Mouse (Mus musculus) liver, embryonic 18 days (tissue): ENCODE measurements around the gene Ifit1bl1. TPM values are rescaled to one million over a fixed set of nuclear protein-coding genes. Genes with fewer than 3 reads are reported as not detected.

Source experiments
- polyA plus RNA-seq: library from polyadenylated mRNA; depleted of rRNA; stranded (reverse); fragments of >200 nt; gene quantifications from 2 replicates; pipeline ENCODE4 v1.2.3, GENCODE M21; 2012; rRNA removed

Gene Ifit1bl1
- 0.27 and 0.56 TPM in 2 replicates for polyA plus RNA-seq

DNA sequence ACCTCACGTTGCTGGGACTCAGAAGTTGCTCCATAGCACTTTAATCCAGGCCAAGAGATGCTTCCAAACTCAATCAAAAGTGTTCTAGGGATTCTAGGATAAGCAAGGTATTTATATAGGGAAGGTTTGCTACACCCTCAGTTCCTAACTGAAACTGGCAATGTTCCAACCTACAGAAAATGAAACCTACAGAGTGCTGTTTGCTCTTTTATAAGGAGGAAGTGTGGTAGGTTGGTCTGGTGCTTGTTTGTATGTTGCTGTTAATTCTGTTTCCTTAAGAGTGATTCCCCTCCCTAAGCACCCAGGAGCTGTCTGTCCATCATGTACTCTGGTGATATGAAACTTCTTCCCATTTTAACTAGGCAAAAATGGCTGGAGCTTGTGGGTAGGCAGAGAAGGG is at the start of gene Ifit1bl1:
TSS of gene Ifit1bl1 (minus strand) at position 69 of the 400 bp plus-strand sequence.

DNA sequence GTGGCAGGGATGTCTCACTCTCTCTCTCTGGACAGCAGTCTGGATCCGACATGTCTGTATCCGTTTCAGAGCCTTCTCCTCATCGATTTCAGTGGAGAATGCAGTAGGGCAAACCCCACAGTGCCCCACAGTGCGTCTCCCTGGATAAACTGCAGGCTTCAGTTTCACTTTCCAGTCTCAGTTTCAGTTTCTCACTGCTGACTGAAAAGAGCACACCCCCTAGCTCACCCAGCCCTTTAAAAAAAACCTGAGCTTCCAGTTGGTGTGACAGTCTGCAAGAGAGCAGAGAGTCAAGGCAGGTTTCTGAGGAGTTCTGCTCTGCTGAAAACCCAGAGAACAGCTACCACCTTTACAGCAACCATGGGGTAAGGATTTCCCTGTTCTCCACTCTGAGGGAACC is 38.9 kb upstream of the Ifit1bl1 start, which contains the start of the genes Ifit1bl2 and Ifit1:
TSS of gene Ifit1bl2 (minus strand) at position 121 of the 400 bp plus-strand sequence.
TSS of gene Ifit1 (plus strand) at position 249 of the 400 bp plus-strand sequence.

DNA sequence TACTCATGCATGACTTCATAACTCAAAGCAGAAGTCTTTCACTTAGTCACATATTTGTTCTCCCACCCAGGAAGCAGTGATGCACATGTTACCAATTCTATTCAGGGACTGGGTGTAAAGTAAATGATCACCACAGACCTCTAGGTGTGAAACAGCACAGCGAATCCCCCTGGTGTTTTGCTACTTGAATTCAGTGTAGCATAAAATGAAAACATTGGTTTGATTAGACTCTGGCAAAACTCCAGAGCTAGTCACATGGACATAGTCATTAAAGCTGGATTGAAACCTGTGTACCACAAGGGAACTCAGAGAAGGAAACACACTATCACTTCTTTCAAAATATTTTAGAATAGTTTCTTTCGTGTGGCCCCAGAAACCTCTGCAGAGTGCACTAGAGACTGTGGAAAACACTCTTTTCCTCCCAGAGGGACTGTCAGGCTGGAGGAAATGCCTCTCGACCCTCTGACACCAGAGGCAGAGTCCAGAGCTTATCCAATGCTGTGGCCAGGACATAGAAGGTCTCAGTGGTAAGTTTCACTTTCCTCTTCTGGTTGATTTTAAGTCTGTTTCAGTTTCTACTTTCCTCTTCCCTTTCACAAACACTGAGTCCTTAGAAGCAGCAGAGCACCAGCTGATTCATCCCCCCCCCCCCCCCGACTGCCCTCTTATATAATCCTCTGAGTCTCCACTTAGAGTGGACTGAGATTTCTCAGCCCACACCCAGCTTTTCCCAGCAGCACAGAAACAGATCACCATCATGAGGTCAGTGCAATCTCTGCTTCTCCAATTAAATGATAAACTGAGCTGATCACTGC is 5.7 kb upstream of the Ifit1bl1 start, which contains the start of gene Ifit3b:
TSS of gene Ifit3b (plus strand) at position 734 of the 815 bp plus-strand sequence.

DNA sequence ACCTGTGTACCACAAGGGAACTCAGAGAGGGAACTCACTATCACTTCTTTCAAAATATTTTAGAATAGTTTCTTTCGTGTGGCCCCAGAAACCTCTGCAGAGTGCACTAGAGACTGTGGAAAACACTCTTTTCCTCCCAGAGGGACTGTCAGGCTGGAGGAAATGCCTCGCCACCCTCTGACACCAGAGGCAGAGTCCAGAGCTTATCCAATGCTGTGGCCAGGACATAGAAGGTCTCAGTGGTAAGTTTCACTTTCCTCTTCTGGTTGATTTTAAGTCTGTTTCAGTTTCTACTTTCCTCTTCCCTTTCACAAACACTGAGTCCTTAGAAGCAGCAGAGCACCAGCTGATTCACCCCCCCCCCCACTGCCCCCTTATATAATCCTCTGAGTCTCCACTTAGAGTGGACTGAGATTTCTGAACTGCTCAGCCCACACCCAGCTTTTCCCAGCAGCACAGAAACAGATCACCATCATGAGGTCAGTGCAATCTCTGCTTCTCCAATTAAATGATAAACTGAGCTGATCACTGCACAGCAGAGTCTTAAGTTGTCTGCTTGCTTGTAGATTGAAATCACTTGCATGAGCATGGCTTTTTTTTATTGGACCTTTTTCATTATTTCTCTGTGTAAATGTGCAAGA is 18.5 kb downstream of the Ifit1bl1 start, which contains the start of gene Ifit3:
TSS of gene Ifit3 (plus strand) at position 406 of the 641 bp plus-strand sequence.

DNA sequence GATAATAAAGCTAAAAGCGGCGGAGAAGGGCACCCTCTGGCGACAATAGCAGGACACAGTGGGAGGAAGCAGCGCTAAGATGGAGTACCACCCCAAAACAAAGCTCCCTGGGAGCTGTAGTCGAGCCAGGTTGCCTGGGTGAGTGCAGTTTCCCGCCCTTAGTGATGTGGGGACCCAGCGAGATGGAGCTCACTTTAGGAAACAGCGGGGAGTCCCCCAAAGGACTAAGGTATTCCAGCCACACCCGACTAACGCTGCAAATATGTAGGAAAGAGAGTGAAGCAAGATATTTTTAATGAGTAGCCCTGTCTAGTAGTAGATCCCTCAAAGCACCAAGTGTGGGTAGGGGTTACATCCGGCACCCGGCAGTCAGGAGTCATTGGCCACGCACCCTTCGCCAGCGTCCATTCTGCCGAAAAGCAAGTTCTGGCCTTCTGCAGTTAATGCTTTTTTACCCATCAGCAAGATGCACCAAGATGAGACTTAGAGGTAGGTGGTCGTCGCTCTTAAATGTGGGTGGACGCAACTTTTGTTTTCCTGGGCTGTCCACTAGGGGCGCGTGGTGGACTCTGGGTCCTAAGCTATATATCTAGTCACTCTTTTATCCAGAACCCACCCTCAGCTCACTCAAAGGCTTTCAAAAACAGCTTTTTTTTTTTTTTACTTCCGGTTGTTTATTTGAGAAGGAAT is 51.1 kb downstream of the Ifit1bl1 start, which contains the start of gene Ifit2:
TSS of gene Ifit2 (plus strand) at position 161 of the 690 bp plus-strand sequence.

Other genes starting within 250 kb of the Ifit1bl1 start
- gene Ch25h, start 126.8 kb downstream of the Ifit1bl1 start, polyA plus RNA-seq = 0.14 and 0.22 TPM in 2 replicates
- gene Lipa, start 74.5 kb downstream of the Ifit1bl1 start, polyA plus RNA-seq = 59.5 and 70.1 TPM in 2 replicates
- 5.1 and 5.6 TPM in 2 replicates for gene Ifit2, start 51.3 kb downstream of the Ifit1bl1 start, polyA plus RNA-seq
- gene Ifit3, start 18.4 kb downstream of the Ifit1bl1 start, polyA plus RNA-seq = 18.6 and 20.6 TPM in 2 replicates
- gene Ifit3b, start 6.0 kb upstream of the Ifit1bl1 start, polyA plus RNA-seq = 3.6 and 3.8 TPM in 2 replicates
- 0.19 and 0.30 TPM in 2 replicates for gene Ifit1bl2, start 38.8 kb upstream of the Ifit1bl1 start, polyA plus RNA-seq
- gene Ifit1, start 38.9 kb upstream of the Ifit1bl1 start, polyA plus RNA-seq = 6.2 and 11.2 TPM in 2 replicates
- 10.4 and 11.8 TPM in 2 replicates for gene Slc16a12, start 145.3 kb upstream of the Ifit1bl1 start, polyA plus RNA-seq